Mouse (Mus musculus) monocyte, adult 5-6 weeks (primary cell): ENCODE results near the gene 4930524B15Rik. TPM values are rescaled to one million over a fixed set of nuclear protein-coding genes. Genes with fewer than 3 reads are reported as not detected.

ENCODE experiments used
- ATAC-seq: fragments of 153-309, 156-312 bp; replicated peaks from 2 replicates; pipeline ENCODE4 v1.8.0; 2017; ENCODE audit warnings: mild to moderate bottlenecking; ENCODE audit not compliant: low TSS enrichment, insufficient number of reproducible peaks, severe bottlenecking, poor library complexity, low FRiP score
- total RNA-seq: library from RNA; stranded (forward); fragments of 200-1000, 200-491, 200-594 nt; gene quantifications from 3 replicates; pipeline ENCODE4 v1.2.3, GENCODE M21; 2017

The 4930524B15Rik gene
- total RNA-seq, 1 experiment from 2014 or later = not detected

- ATAC-seq = no peak
Measured at GRCm38 (mm10) chr11:32026634-32027033, 61.2 kb downstream of the 4930524B15Rik start.

- no peak for ATAC-seq
Measured at GRCm38 (mm10) chr11:32027474-32028342, 62.3 kb downstream of the 4930524B15Rik start.

- no peak for ATAC-seq
Measured at GRCm38 (mm10) chr11:32028605-32029004, 63.2 kb downstream of the 4930524B15Rik start.

Other genes starting within 250 kb of the 4930524B15Rik start
- 31.9 to 45.7 TPM (median 34.4 TPM) in 3 replicates for gene Cpeb4, start 93.4 kb upstream of the 4930524B15Rik start, total RNA-seq
- 1.2 to 2.1 TPM (median 1.9 TPM) in 3 replicates for gene Nsg2, start 34.9 kb downstream of the 4930524B15Rik start, total RNA-seq
- 0.11 to 4.6 TPM (median 3.1 TPM) in 3 replicates for gene Il9r, start 234.7 kb downstream of the 4930524B15Rik start, total RNA-seq
- gene Snrnp25, start 239.8 kb downstream of the 4930524B15Rik start, total RNA-seq = 17.2 to 21.3 TPM (median 19.0 TPM) in 3 replicates